Mouse (Mus musculus) heart, adult 2 months (tissue): ENCODE measurements around the gene Sema4a.

ENCODE experiments used
- CTCF ChIP-seq: fragments of 200-600 bp; IDR thresholded peaks from 2 replicates; pipeline ENCODE4 v1.8.1; 2022; ENCODE audit warnings: antibody characterized with exemption, mild to moderate bottlenecking, moderate library complexity
- EP300 ChIP-seq: fragments of 200-500 bp; IDR thresholded peaks from 2 replicates; pipeline ENCODE4 v1.6.1; 2011; ENCODE audit warnings: low read depth, low read length, control low read depth; ENCODE audit not compliant: insufficient read depth
- POLR2A ChIP-seq: fragments of 200-500 bp; IDR thresholded peaks from 2 replicates; pipeline ENCODE4 v1.6.1; 2011; ENCODE audit warnings: mild to moderate bottlenecking, low read depth, low read length, control low read depth; ENCODE audit not compliant: insufficient read depth

- TF ChIP-seq CTCF (no peak), POLR2A (no peak), EP300 (no peak)
Measured at GRCm38 (mm10) chr3:88408953-88409352, 52.0 kb downstream of the Sema4a start.
